Mouse (Mus musculus) stomach, postnatal 0 days (tissue): ENCODE measurements around the gene Slc2a13.

Experiments used
- CTCF ChIP-seq: IDR thresholded peaks from 2 replicates; pipeline ENCODE4 v1.5.1; 2016; ENCODE audit warnings: antibody characterized with exemption, low read depth, mild to moderate bottlenecking, moderate library complexity
- EP300 ChIP-seq: optimal IDR thresholded peaks from 2 replicates; pipeline ENCODE3; 2016; ENCODE audit warnings: antibody characterized with exemption

- TF ChIP-seq CTCF (no peak), EP300 (no peak)
Observed at GRCm38 (mm10) chr15:91382606-91383005, 190.5 kb downstream of the Slc2a13 start.
